In genomic region chr2:178629756-178630155, GRCm38 (mm10) we compare ENCODE assay signal across 8 mouse cellular contexts.
A peak's percentile ranks its signal among the peaks of the same experiment; 100 is the strongest.
DNase-seq lines count a peak whose midpoint lies in the region; ATAC-seq and TF ChIP-seq lines count a peak whose summit lies in the region.

No protein-coding gene starts in this region.

- peak; percentile 99 for TF ChIP-seq CTCF in liver, adult 2 months (IDR thresholded peaks at IDR 0.05; ENCODE audit: low read depth, low read length)

- DNase-seq in liver, adult 2 months (ENCODE audit: extremely low read depth, low read depth, low spot score) = peak; percentile 22
- DNase-seq in c-Kit-positive CD71-positive TER-119-negative erythroid progenitor cells, embryonic 14.5 days (ENCODE audit: low read depth) = peak; percentile 7
- DNase-seq in frontal cortex, postnatal 14 days (ENCODE audit: low spot score in 2 of 2) = peak; percentile 29 to 63
- DNase-seq in kidney, adult 9 months = peak; percentile 73
- DNase-seq in limb, embryonic 10.5 days (ENCODE audit: low spot score) = peak; percentile 80
- DNase-seq in neural tube, embryonic 10.5 days (ENCODE audit: extremely low spot score, low spot score) = peak; percentile 68
- DNase-seq in thymus, postnatal 4 days = peak; percentile 77

- H3K27ac ChIP-seq in liver, adult 2 months (replicated peaks; ENCODE audit: insufficient read depth, low read depth, low read length) = no peak overlapping the region
- H3K27ac ChIP-seq in liver, embryonic 12.5 days = no peak overlapping the region
- H3K27ac ChIP-seq in limb, embryonic 10.5 days = no peak overlapping the region

- H3K9ac ChIP-seq in liver, adult 2 months (ENCODE audit: low read depth, low read length) = no peak overlapping the region
- no peak overlapping the region for H3K9ac ChIP-seq in liver, embryonic 12.5 days

- no peak for TF ChIP-seq POLR2A in liver, adult 2 months (IDR thresholded peaks at IDR 0.05; ENCODE audit: extremely low read depth, insufficient read depth, low read length)

- 25% methylated on average over 7 of the region's 7 CpGs for WGBS in liver, adult 2 months
- WGBS in liver, embryonic 12.5 days (ENCODE audit: insufficient replicate concordance) = 23% methylated on average over 7 of the region's 7 CpGs
- 24% methylated on average over 7 of the region's 7 CpGs for WGBS in limb, embryonic 10.5 days

- H3K4me3 ChIP-seq in liver, adult 2 months (ENCODE audit: insufficient read depth, low read depth, low read length) = no peak overlapping the region
- no peak overlapping the region for H3K4me3 ChIP-seq in liver, embryonic 12.5 days
- H3K4me3 ChIP-seq in limb, embryonic 10.5 days = no peak overlapping the region

- no peaks in the 10 kb centered on the region for H3K36me3 ChIP-seq in liver, adult 2 months (ENCODE audit: control insufficient read depth, insufficient read depth, low read length)
- no peaks in the 10 kb centered on the region for H3K36me3 ChIP-seq in liver, embryonic 12.5 days
- H3K36me3 ChIP-seq in limb, embryonic 10.5 days = no peaks in the 10 kb centered on the region

- H3K4me1 ChIP-seq in liver, adult 2 months (ENCODE audit: control insufficient read depth, insufficient read depth, low read length) = peaks cover 3% of the 10 kb centered on the region; the same call in 1 of the 2 replicates
- H3K4me1 ChIP-seq in liver, embryonic 12.5 days = no peaks in the 10 kb centered on the region
- peaks cover 54% of the 10 kb centered on the region for H3K4me1 ChIP-seq in limb, embryonic 10.5 days

- ATAC-seq in liver, embryonic 12.5 days = no peak

- no peaks in the 10 kb centered on the region for H3K27me3 ChIP-seq in liver, adult 2 months (ENCODE audit: control insufficient read depth, insufficient read depth, low read length)
- no peaks in the 10 kb centered on the region for H3K27me3 ChIP-seq in liver, embryonic 12.5 days (replicated peaks)
- H3K27me3 ChIP-seq in limb, embryonic 10.5 days (ENCODE audit: low read depth, poor library complexity, severe bottlenecking) = no peaks in the 10 kb centered on the region

- H3K4me2 ChIP-seq in liver, embryonic 12.5 days = no peak overlapping the region

- H3K9me3 ChIP-seq in liver, embryonic 12.5 days (replicated peaks) = no peaks in the 10 kb centered on the region
- H3K9me3 ChIP-seq in limb, embryonic 10.5 days (replicated peaks) = no peaks in the 10 kb centered on the region

- no peaks in the 10 kb centered on the region for H3K79me2 ChIP-seq in liver, adult 2 months (ENCODE audit: control insufficient read depth, insufficient read depth, low read length)

Comparison
In these comparisons a context has a peak if more than half of its experiments do, and no peak if none do; other contexts are left out.
1. DNase-seq: peak in every context shown above with its lines; median percentile 80 in limb, embryonic 10.5 days; 77 in thymus, postnatal 4 days; 73 in kidney, adult 9 months; 68 in neural tube, embryonic 10.5 days; 46 in frontal cortex, postnatal 14 days; 22 in liver, adult 2 months; 7 in c-Kit-positive CD71-positive TER-119-negative erythroid progenitor cells, embryonic 14.5 days.